Comparison of ENCODE assay signal across 8 mouse cellular contexts in genomic region chr7:102249531-102249895, GRCm38 (mm10). TPM values are rescaled to one million over a fixed set of nuclear protein-coding genes. Genes with fewer than 3 reads are reported as not detected.
DNase-seq lines count a peak whose midpoint lies in the region; ATAC-seq and TF ChIP-seq lines count a peak whose summit lies in the region.

No protein-coding gene starts in this region.

- DNase-seq in gastrocnemius, adult 2 months: no peak
- no peak for DNase-seq in gastrocnemius, adult 18-20 months (ENCODE audit: low spot score)
- peak; percentile 73 to 75 for DNase-seq in B cell, adult 2 months
- DNase-seq in hindbrain, postnatal 0 days (ENCODE audit: low spot score): no peak
- peak; percentile 73 to 75 for DNase-seq in thymus, postnatal 10 days (ENCODE audit: low spot score in 2 of 2)
- DNase-seq in ovary, postnatal 36 days (ENCODE audit: low spot score): no peak

- H3K36me3 ChIP-seq in hindbrain, postnatal 0 days (ENCODE audit: insufficient read depth, low read length): no peaks in the 10 kb centered on the region
- H3K36me3 ChIP-seq in midbrain, embryonic 12.5 days: no peaks in the 10 kb centered on the region

- H3K4me1 ChIP-seq in cortical plate, adult 2 months (ENCODE audit: control insufficient read depth, insufficient read depth, low read length): peaks cover 1% of the 10 kb centered on the region; the same call in 1 of the 2 replicates
- H3K4me1 ChIP-seq in hindbrain, postnatal 0 days (ENCODE audit: insufficient read depth, low read length): 0 out of 2 replicates have a peak, but pooled peaks cover 5% of the 10 kb centered on the region
- H3K4me1 ChIP-seq in midbrain, embryonic 12.5 days: peaks cover 43% of the 10 kb centered on the region

- peak overlapping the region; percentile 96 for H3K4me3 ChIP-seq in gastrocnemius, adult 2 months
- H3K4me3 ChIP-seq in cortical plate, adult 2 months (ENCODE audit: insufficient read depth, low read length): peak overlapping the region; percentile 82
- H3K4me3 ChIP-seq in hindbrain, postnatal 0 days (ENCODE audit: low read length): peak overlapping the region; percentile 80
- peak overlapping the region; percentile 81 for H3K4me3 ChIP-seq in midbrain, embryonic 12.5 days

- whole genome bisulfite sequencing in hindbrain, postnatal 0 days: 2% methylated on average over 23 of the region's 23 CpGs
- WGBS in midbrain, embryonic 12.5 days: under 1% methylated on average over 23 of the region's 23 CpGs

- peak overlapping the region; percentile 94 for H3K4me2 ChIP-seq in hindbrain, postnatal 0 days (ENCODE audit: low read depth, low read length)
- H3K4me2 ChIP-seq in midbrain, embryonic 12.5 days (replicated peaks): peak overlapping the region; percentile 81

- H3K27ac ChIP-seq in gastrocnemius, adult 2 months: peak overlapping the region; percentile 94
- H3K27ac ChIP-seq in cortical plate, adult 2 months (ENCODE audit: insufficient read depth, low read length): peak overlapping the region; percentile 83
- H3K27ac ChIP-seq in hindbrain, postnatal 0 days: peak overlapping the region; percentile 88
- H3K27ac ChIP-seq in midbrain, embryonic 12.5 days (replicated peaks): peak overlapping the region; percentile 84

- no peak for TF ChIP-seq CTCF in gastrocnemius, adult 2 months (IDR thresholded peaks at IDR 0.05)
- TF ChIP-seq CTCF in cortical plate, adult 2 months (IDR thresholded peaks at IDR 0.05; ENCODE audit: extremely low read depth, insufficient read depth, low read length): no peak
- no peak for TF ChIP-seq CTCF in hindbrain, postnatal 0 days (IDR thresholded peaks at IDR 0.05; ENCODE audit: low read depth)

- TF ChIP-seq POLR2A in cortical plate, adult 2 months (IDR thresholded peaks at IDR 0.05; ENCODE audit: extremely low read depth, insufficient read depth, low read length): no peak

- no peaks in the 10 kb centered on the region for H3K9me3 ChIP-seq in hindbrain, postnatal 0 days (ENCODE audit: low read length)
- no peaks in the 10 kb centered on the region for H3K9me3 ChIP-seq in midbrain, embryonic 12.5 days

- peak; percentile 44 for ATAC-seq in hindbrain, postnatal 0 days
- ATAC-seq in midbrain, embryonic 12.5 days (ENCODE audit: low FRiP score, low read depth): peak; percentile 55

- peak overlapping the region; percentile 76 for H3K9ac ChIP-seq in hindbrain, postnatal 0 days (replicated peaks; ENCODE audit: low read length)
- peak overlapping the region; percentile 81 for H3K9ac ChIP-seq in midbrain, embryonic 12.5 days (replicated peaks)

- intact Hi-C loops in gastrocnemius, adult 2 months (cut with DNase I): loop anchor here (2.0 kb wide), 1 partner anchor 23 kb away; no protein-coding TSS in a partner anchor

- no peaks in the 10 kb centered on the region for H3K27me3 ChIP-seq in hindbrain, postnatal 0 days (ENCODE audit: insufficient read depth, low read length)
- no peaks in the 10 kb centered on the region for H3K27me3 ChIP-seq in midbrain, embryonic 12.5 days

RNA-seq across cellular contexts. Expression of gene Rhog, which starts 6.3 kb away (rescaled TPM):
- 10 to 100 TPM; 14.7 to 17.0 TPM for total RNA-seq in gastrocnemius, adult 2 months (2021)
- 10 to 100 TPM; 13.8 to 17.4 TPM for total RNA-seq in gastrocnemius, adult 18-20 months (2021)
- polyA plus RNA-seq in cortical plate, adult 2 months (2012; rRNA removed): 50.9 and 55.1 TPM in 2 replicates
- 12.8 and 17.0 TPM in 2 replicates for total RNA-seq in hindbrain, postnatal 0 days (2014; rRNA removed)
- polyA plus RNA-seq in hindbrain, postnatal 0 days (2015; fragmentation: Nextera tagmentation; extraction: Ambion mirVana): 22.1 and 22.6 TPM in 2 replicates
- polyA plus RNA-seq in midbrain, embryonic 12.5 days (2016; fragmentation: Nextera tagmentation; extraction: Ambion mirVana): 21.6 and 27.0 TPM in 2 replicates

RNA-seq across cellular contexts. Expression of gene Stim1, which starts 18.1 kb away (rescaled TPM):
- total RNA-seq in gastrocnemius, adult 2 months (2021): 100 to 1,000 TPM; 156 to 196 TPM
- 100 to 1,000 TPM; 169 to 172 TPM for total RNA-seq in gastrocnemius, adult 18-20 months (2021)
- 75.4 and 75.7 TPM in 2 replicates for polyA plus RNA-seq in cortical plate, adult 2 months (2012; rRNA removed)
- total RNA-seq in hindbrain, postnatal 0 days (2014; rRNA removed): 32.9 and 34.6 TPM in 2 replicates
- 17.5 and 17.9 TPM in 2 replicates for polyA plus RNA-seq in hindbrain, postnatal 0 days (2015; fragmentation: Nextera tagmentation; extraction: Ambion mirVana)
- 14.7 and 16.2 TPM in 2 replicates for polyA plus RNA-seq in midbrain, embryonic 12.5 days (2016; fragmentation: Nextera tagmentation; extraction: Ambion mirVana)

RNA-seq across cellular contexts. Expression of gene Pgap2, which starts 39.5 kb away (rescaled TPM):
- total RNA-seq in gastrocnemius, adult 2 months (2021): 10 to 100 TPM; 27.2 to 29.4 TPM
- 10 to 100 TPM; 25.0 to 26.6 TPM for total RNA-seq in gastrocnemius, adult 18-20 months (2021)
- polyA plus RNA-seq in cortical plate, adult 2 months (2012; rRNA removed): 29.1 and 29.9 TPM in 2 replicates
- total RNA-seq in hindbrain, postnatal 0 days (2014; rRNA removed): 50.0 and 73.0 TPM in 2 replicates
- 59.3 and 61.7 TPM in 2 replicates for polyA plus RNA-seq in hindbrain, postnatal 0 days (2015; fragmentation: Nextera tagmentation; extraction: Ambion mirVana)
- polyA plus RNA-seq in midbrain, embryonic 12.5 days (2016; fragmentation: Nextera tagmentation; extraction: Ambion mirVana): 49.9 and 50.1 TPM in 2 replicates

RNA-seq across cellular contexts. Expression of gene Nup98, which starts 39.5 kb away (rescaled TPM):
- 10 to 100 TPM; 27.0 to 28.0 TPM for total RNA-seq in gastrocnemius, adult 2 months (2021)
- 10 to 100 TPM; 24.0 to 29.8 TPM for total RNA-seq in gastrocnemius, adult 18-20 months (2021)
- 16.2 and 17.1 TPM in 2 replicates for polyA plus RNA-seq in cortical plate, adult 2 months (2012; rRNA removed)
- 33.9 and 37.1 TPM in 2 replicates for total RNA-seq in hindbrain, postnatal 0 days (2014; rRNA removed)
- 11.0 and 11.2 TPM in 2 replicates for polyA plus RNA-seq in hindbrain, postnatal 0 days (2015; fragmentation: Nextera tagmentation; extraction: Ambion mirVana)
- polyA plus RNA-seq in midbrain, embryonic 12.5 days (2016; fragmentation: Nextera tagmentation; extraction: Ambion mirVana): 43.3 and 45.8 TPM in 2 replicates

Comparison
In these comparisons a context has a peak if more than half of its experiments do, and no peak if none do; other contexts are left out.
1. DNase-seq: peak in B cell, adult 2 months (2 of 2) and thymus, postnatal 10 days (2 of 2); none in gastrocnemius, adult 2 months (single experiment), gastrocnemius, adult 18-20 months (single experiment), hindbrain, postnatal 0 days (single experiment) and ovary, postnatal 36 days (single experiment).
2. Peak in every context shown above with its lines, with median percentiles within 50 percentile points of each other: H3K27ac ChIP-seq and H3K4me3 ChIP-seq.